Mouse (Mus musculus): ENCODE results near the gene Btrc. TPM values are rescaled to one million over a fixed set of nuclear protein-coding genes. Genes with fewer than 3 reads are reported as not detected.

The Btrc gene
- total and polyA plus RNA-seq, 3 experiments = 14.2 to 30.3 TPM; not detected in 1

DNA sequence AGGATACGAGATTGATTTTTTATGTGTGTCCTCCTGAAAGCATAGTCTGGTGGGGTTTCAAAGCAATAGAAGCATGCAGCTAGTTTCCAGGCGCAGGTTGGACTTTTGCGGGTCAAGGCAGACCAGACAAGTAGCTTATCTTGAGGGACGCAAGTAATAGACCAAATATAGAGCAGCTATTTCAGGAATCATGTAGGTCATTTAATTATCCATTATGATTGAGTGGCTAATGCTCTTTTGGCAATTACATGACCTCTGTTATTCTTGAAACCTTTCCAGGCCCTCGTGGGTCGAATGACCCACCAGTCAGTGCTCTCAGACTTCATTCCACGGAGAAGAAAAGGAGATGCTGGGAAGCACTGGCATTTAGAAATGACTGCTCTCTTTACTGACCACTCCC lies 78.2 kb downstream of the Btrc start:
- H3K4me1 ChIP-seq (ENCODE audit: control insufficient read depth in 1 of 2, insufficient read depth in 2 of 2, low read length in 2 of 2) = peaks cover 16 to 36% of the 10 kb centered on the region in 2 experiments
- no peak overlapping the region for H3K4me3 ChIP-seq (ENCODE audit: control insufficient read depth in 1 of 2, insufficient read depth in 1 of 2, low read depth in 2 of 2, low read length in 2 of 2)
- no peaks in the 10 kb centered on the region for H3K79me2 ChIP-seq (ENCODE audit: control insufficient read depth, insufficient read depth, low read length, poor library complexity)
- H3K36me3 ChIP-seq (ENCODE audit: control insufficient read depth in 1 of 2, insufficient read depth in 2 of 2, low read length in 2 of 2) = peaks cover 0 to 39% of the 10 kb centered on the region in 2 experiments; a peak in 2 of 4 replicates
- TF ChIP-seq GABPA (IDR thresholded peaks at IDR 0.05; ENCODE audit: low read depth, low read length) (no peak), POLR2AphosphoS5 (IDR thresholded peaks at IDR 0.05; ENCODE audit: borderline replicate concordance, low read depth, low read length) (no peak)
- H3K9me3 ChIP-seq (replicated peaks; ENCODE audit: insufficient read depth, low read length) = no peaks in the 10 kb centered on the region
- H3K27ac ChIP-seq (ENCODE audit: control insufficient read depth, low read depth, low read length) = no peak overlapping the region
- H3K9ac ChIP-seq (ENCODE audit: control insufficient read depth, low read depth, low read length, poor library complexity, severe bottlenecking) = no peak overlapping the region
- no peak for DNase-seq (ENCODE audit: low read depth, low spot score)
- H3K27me3 ChIP-seq (ENCODE audit: control insufficient read depth in 1 of 2, insufficient read depth in 2 of 2, low read length in 2 of 2) = no peaks in the 10 kb centered on the region

DNA sequence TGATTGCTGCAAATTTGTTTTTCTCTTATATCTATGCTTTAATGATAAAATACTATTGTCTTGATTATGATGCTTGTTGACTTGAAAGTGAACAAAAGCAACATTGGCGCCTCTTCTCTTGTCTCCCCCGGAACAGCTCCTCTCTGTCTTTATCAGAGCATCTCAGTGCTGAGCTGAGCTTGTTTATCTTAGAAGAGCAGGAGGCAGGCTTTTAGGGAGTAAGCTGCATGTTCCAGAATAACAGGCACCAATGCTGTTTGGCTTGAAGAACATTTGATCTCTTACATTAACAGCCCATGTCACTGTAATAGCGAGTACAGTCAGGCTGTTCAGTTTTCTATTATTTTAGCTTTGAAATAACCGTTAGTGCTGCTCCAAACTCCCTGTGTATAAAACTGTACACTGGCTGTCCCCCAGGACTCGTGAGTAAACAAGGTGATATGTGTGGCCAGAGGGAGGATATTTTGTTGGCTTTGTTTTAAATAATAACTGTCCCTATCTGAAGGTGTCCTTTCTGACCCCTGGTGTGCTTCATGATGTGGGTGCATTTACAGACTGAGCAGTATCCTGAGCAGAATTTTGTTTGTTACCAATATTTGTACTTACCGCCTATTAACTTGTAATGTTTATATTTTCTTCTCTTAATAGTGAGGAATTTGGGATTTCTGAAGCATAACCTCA lies 81.9 kb downstream of the Btrc start:
- peak; percentile 89 for DNase-seq (ENCODE audit: low read depth, low spot score)
- Histone ChIP-seq H3K36me3 (ENCODE audit: control insufficient read depth in 1 of 2, insufficient read depth in 2 of 2, low read length in 2 of 2) (peaks cover 0 to 34% of the 10 kb centered on the region in 2 experiments; a peak in 2 of 4 replicates), H3K27ac (ENCODE audit: control insufficient read depth, low read depth, low read length) (peak overlapping the region; percentile 96), H3K27me3 (ENCODE audit: control insufficient read depth in 1 of 2, insufficient read depth in 2 of 2, low read length in 2 of 2) (no peaks in the 10 kb centered on the region), H3K9ac (ENCODE audit: control insufficient read depth, low read depth, low read length, poor library complexity, severe bottlenecking) (peak overlapping the region; percentile 59), H3K79me2 (ENCODE audit: control insufficient read depth, insufficient read depth, low read length, poor library complexity) (no peaks in the 10 kb centered on the region), H3K4me1 (ENCODE audit: control insufficient read depth in 1 of 2, insufficient read depth in 2 of 2, low read length in 2 of 2) (peaks cover 14 to 36% of the 10 kb centered on the region in 2 experiments), H3K9me3 (replicated peaks; ENCODE audit: insufficient read depth, low read length) (no peaks in the 10 kb centered on the region), H3K4me3 (ENCODE audit: control insufficient read depth in 1 of 2, insufficient read depth in 1 of 2, low read depth in 2 of 2, low read length in 2 of 2) (peak overlapping the region; percentile 21 to 48)
- TF ChIP-seq MXI1 (IDR thresholded peaks at IDR 0.05; ENCODE audit: low read depth, low read length) = peak; percentile 83; the same call in 1 of the 2 replicates
- no peak for TF ChIP-seq NELFE (IDR thresholded peaks at IDR 0.05; ENCODE audit: low read depth, low read length)
- TF ChIP-seq ZMIZ1 (IDR thresholded peaks at IDR 0.05; ENCODE audit: low read depth, low read length) = no peak
- peak; percentile 63 for TF ChIP-seq HCFC1 (IDR thresholded peaks at IDR 0.05; ENCODE audit: low read depth, low read length)
- TF ChIP-seq ZC3H11A (IDR thresholded peaks at IDR 0.05; ENCODE audit: low read depth, low read length) = no peak
- no peak for TF ChIP-seq MEF2A (IDR thresholded peaks at IDR 0.05; ENCODE audit: extremely low read depth, insufficient replicate concordance, low read depth, low read length, poor library complexity, severe bottlenecking)
- no peak for TF ChIP-seq POLR2AphosphoS2 (IDR thresholded peaks at IDR 0.05; ENCODE audit: low read length)
- TF ChIP-seq UBTF (IDR thresholded peaks at IDR 0.05; ENCODE audit: borderline replicate concordance, insufficient read depth, low read depth, low read length) = no peak
- TF ChIP-seq POLR2AphosphoS5 (IDR thresholded peaks at IDR 0.05; ENCODE audit: borderline replicate concordance, low read depth, low read length) = no peak
- no peak for TF ChIP-seq MAFK (IDR thresholded peaks at IDR 0.05; ENCODE audit: borderline replicate concordance, low read depth, low read length)
- peak; percentile 98 for TF ChIP-seq TCF12 (IDR thresholded peaks at IDR 0.05; ENCODE audit: low read depth, low read length)
- 0 out of 2 replicates have a peak, but pooled peaks have one; percentile 57 for TF ChIP-seq MAX (IDR thresholded peaks at IDR 0.05; ENCODE audit: low read length)
- TF ChIP-seq TAL1 (IDR thresholded peaks at IDR 0.05; ENCODE audit: low read length) = peak; percentile 97
- TF ChIP-seq RCOR1 (IDR thresholded peaks at IDR 0.05; ENCODE audit: low read depth, low read length) = peak; percentile 91
- TF ChIP-seq EP300 (IDR thresholded peaks at IDR 0.05; ENCODE audit: low read depth in 1 of 2, low read length in 2 of 2) = peak; percentile 95 to 97
- TF ChIP-seq POLR2A (IDR thresholded peaks at IDR 0.05; ENCODE audit: control insufficient read depth in 1 of 2, insufficient read depth in 1 of 2, low read depth in 1 of 2, low read length in 2 of 2, poor library complexity in 1 of 2) = no peak
- TF ChIP-seq MYB (IDR thresholded peaks at IDR 0.05; ENCODE audit: low read depth, low read length) = peak; percentile 30; the same call in 1 of the 2 replicates
- TF ChIP-seq USF2 (IDR thresholded peaks at IDR 0.05; ENCODE audit: borderline replicate concordance in 1 of 2, insufficient read depth in 1 of 2, low read depth in 1 of 2, low read length in 2 of 2) = no peak
- peak; percentile 89 for TF ChIP-seq SIN3A (IDR thresholded peaks at IDR 0.05; ENCODE audit: low read length)
- peak; percentile 99 for TF ChIP-seq GATA1 (IDR thresholded peaks at IDR 0.05; ENCODE audit: low read depth, low read length)
- no peak for TF ChIP-seq USF1 (IDR thresholded peaks at IDR 0.05; ENCODE audit: low read depth, low read length)
- TF ChIP-seq MAZ (IDR thresholded peaks at IDR 0.05; ENCODE audit: low read depth, low read length) = no peak
- no peak for TF ChIP-seq GABPA (IDR thresholded peaks at IDR 0.05; ENCODE audit: low read depth, low read length)
- no peak for TF ChIP-seq CHD2 (IDR thresholded peaks at IDR 0.05; ENCODE audit: low read length)
- 0 out of 2 replicates have a peak, but pooled peaks have one; percentile 52 for TF ChIP-seq TBP (IDR thresholded peaks at IDR 0.05; ENCODE audit: low read depth, low read length)
- no peak for TF ChIP-seq BHLHE40 (IDR thresholded peaks at IDR 0.05; ENCODE audit: borderline replicate concordance, low read depth, low read length)
- no peak for TF ChIP-seq CTCF (IDR thresholded peaks at IDR 0.05 in 2 of 3, conservative IDR thresholded peaks at IDR 0.05 in 1 of 3; ENCODE audit: control insufficient read depth in 1 of 3, insufficient read depth in 1 of 3, low read depth in 2 of 3, low read length in 3 of 3, poor library complexity in 1 of 3, severe bottlenecking in 1 of 3)
- TF ChIP-seq RAD21 (IDR thresholded peaks at IDR 0.05; ENCODE audit: low read depth, low read length) = no peak
- TF ChIP-seq SMC3 (IDR thresholded peaks at IDR 0.05; ENCODE audit: low read depth, low read length) = no peak
- TF ChIP-seq MYC (IDR thresholded peaks at IDR 0.05; ENCODE audit: low read depth, low read length) = peak; percentile 56; the same call in 1 of the 2 replicates
